Mouse (Mus musculus): ENCODE results near the gene Ptprn2. TPM values are rescaled to one million over a fixed set of nuclear protein-coding genes. Genes with fewer than 3 reads are reported as not detected.

Gene Ptprn2
- total RNA-seq, 2 experiments from 2014 or later: 0.10 to 0.34 TPM

- DNase-seq (ENCODE audit: low spot score in 2 of 2): no peak
These were observed 290.9 kb downstream of the Ptprn2 start for GRCm38 (mm10) chr12:116776447-116776846.

GRCm38 (mm10) chr12:116778095-116779090, 292.9 kb downstream of the Ptprn2 start:
- DNase-seq (ENCODE audit: low spot score in 2 of 2): no peak

GRCm38 (mm10) chr12:116780419-116780818, 294.9 kb downstream of the Ptprn2 start:
- no peak for DNase-seq (ENCODE audit: low spot score in 2 of 2)

- DNase-seq (ENCODE audit: low spot score in 2 of 2): no peak
These were observed 300.2 kb downstream of the Ptprn2 start for GRCm38 (mm10) chr12:116785731-116786130.

GRCm38 (mm10) chr12:116788346-116788745, 302.8 kb downstream of the Ptprn2 start:
- DNase-seq (ENCODE audit: low spot score in 2 of 2): no peak

GRCm38 (mm10) chr12:116803331-116803730, 317.8 kb downstream of the Ptprn2 start:
- no peak for DNase-seq (ENCODE audit: low spot score in 2 of 2)

- no peak for DNase-seq (ENCODE audit: low spot score in 2 of 2)
These were observed 319.2 kb downstream of the Ptprn2 start for GRCm38 (mm10) chr12:116804712-116805111.

GRCm38 (mm10) chr12:116805129-116805809, 319.7 kb downstream of the Ptprn2 start:
- DNase-seq (ENCODE audit: low spot score in 2 of 2): no peak

- no peak for DNase-seq (ENCODE audit: low spot score in 2 of 2)
These were observed 320.6 kb downstream of the Ptprn2 start for GRCm38 (mm10) chr12:116806089-116806488.

- no peak for DNase-seq (ENCODE audit: low spot score in 2 of 2)
These were observed 327.5 kb downstream of the Ptprn2 start for GRCm38 (mm10) chr12:116813012-116813411.

- no peak for DNase-seq (ENCODE audit: low spot score in 2 of 2)
These were observed 334.3 kb downstream of the Ptprn2 start for GRCm38 (mm10) chr12:116819836-116820235.

- no peak for DNase-seq (ENCODE audit: low spot score in 2 of 2)
These were observed 337.8 kb downstream of the Ptprn2 start for GRCm38 (mm10) chr12:116823341-116823740.

- DNase-seq (ENCODE audit: low spot score in 2 of 2): no peak
These were observed 342.2 kb downstream of the Ptprn2 start for GRCm38 (mm10) chr12:116827748-116828147.

- DNase-seq (ENCODE audit: low spot score in 2 of 2): no peak
These were observed 353.2 kb downstream of the Ptprn2 start for GRCm38 (mm10) chr12:116838611-116839192.

- DNase-seq (ENCODE audit: low spot score in 2 of 2): no peak
These were observed 357.3 kb downstream of the Ptprn2 start for GRCm38 (mm10) chr12:116842723-116843272.

- no peak for DNase-seq (ENCODE audit: low spot score in 2 of 2)
These were observed 360.7 kb downstream of the Ptprn2 start for GRCm38 (mm10) chr12:116846220-116846619.

- DNase-seq (ENCODE audit: low spot score in 2 of 2): no peak
These were observed 361.5 kb downstream of the Ptprn2 start for GRCm38 (mm10) chr12:116847021-116847420.

- no peak for DNase-seq (ENCODE audit: low spot score in 2 of 2)
These were observed 370.8 kb downstream of the Ptprn2 start for GRCm38 (mm10) chr12:116856307-116856706.

- DNase-seq (ENCODE audit: low spot score in 2 of 2): no peak
These were observed 376.0 kb downstream of the Ptprn2 start for GRCm38 (mm10) chr12:116861360-116862017.

- no peak for DNase-seq (ENCODE audit: low spot score in 2 of 2)
These were observed 377.9 kb downstream of the Ptprn2 start for GRCm38 (mm10) chr12:116863291-116863899.

Data from gastrocnemius, postnatal 4 days (tissue).